Mouse (Mus musculus) CD4-positive, CD25-positive, alpha-beta regulatory T cell, adult 2 months (primary cell): ENCODE data around the gene Gm33543.
A peak's percentile ranks its signal among the peaks of the same experiment; 100 is the strongest.

Experiments used
- DNase-seq: peaks from one replicate; pipeline ENCODE4 v3.0.0-alpha.2; 2012; ENCODE audit warnings: low read depth, low spot score

The Gm33543 gene

GRCm38 (mm10) chr10:95842789-95843637 is at the start of gene Gm33543:
Gene Gm33543 (minus strand): TSS chr10:95842930.
- peak; percentile 70 for DNase-seq

DNA sequence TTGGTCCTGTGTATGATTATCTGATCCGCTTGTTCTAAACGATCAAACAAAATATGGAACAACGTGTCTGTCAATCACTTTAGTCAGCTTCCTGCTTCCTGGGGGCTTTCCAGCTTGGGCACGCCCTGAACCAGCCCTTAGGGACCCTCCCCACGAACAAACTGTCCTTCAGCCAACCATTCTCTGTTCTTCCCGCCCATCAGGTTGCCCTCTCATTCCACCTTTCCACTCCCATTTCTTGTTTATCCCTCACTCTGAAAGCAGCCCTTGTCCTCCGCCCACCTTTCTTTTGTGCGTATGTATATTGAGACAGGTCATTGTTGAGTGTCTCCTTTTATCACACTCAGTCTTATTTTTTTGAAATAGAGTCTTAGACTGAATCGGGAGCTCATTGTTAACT is 49.4 kb upstream of the Gm33543 start:
- DNase-seq, result peak; percentile 33

DNA sequence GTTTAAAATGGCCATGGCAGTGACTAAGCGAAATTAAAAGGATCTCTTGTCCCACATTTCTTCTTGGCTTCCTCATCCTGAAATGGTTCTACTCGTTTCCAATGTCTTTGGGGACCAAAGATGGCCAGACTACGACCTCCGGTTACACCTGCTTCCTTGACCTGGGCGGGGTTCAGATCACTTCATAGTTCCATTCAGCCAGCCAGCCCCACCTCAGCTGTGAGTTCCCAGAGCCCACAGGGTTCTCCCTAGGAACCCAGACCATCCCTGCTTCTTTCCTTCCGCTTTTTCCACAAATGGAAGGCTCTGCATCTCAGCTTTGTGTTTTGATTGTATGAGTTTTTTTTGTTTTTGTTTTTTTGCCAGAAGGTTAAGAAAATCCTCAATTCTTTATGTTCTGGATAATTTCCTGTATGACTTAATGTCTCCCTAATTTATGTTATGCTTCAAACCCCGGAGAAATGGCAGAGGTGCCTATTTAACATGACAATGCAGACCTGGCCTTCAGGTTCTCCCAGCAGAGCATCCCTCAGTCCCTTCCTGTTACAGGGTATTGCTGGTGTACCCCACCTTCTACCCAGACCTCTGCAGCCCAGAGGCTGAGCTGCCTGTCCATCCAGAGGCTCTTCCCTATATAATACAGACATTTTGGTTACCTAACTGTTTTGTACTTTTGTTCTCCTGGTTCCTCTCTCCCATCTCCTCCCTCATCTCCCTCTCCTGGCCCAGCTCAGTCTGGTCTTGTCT is 48.7 kb upstream of the Gm33543 start:
- DNase-seq, result no peak

DNA sequence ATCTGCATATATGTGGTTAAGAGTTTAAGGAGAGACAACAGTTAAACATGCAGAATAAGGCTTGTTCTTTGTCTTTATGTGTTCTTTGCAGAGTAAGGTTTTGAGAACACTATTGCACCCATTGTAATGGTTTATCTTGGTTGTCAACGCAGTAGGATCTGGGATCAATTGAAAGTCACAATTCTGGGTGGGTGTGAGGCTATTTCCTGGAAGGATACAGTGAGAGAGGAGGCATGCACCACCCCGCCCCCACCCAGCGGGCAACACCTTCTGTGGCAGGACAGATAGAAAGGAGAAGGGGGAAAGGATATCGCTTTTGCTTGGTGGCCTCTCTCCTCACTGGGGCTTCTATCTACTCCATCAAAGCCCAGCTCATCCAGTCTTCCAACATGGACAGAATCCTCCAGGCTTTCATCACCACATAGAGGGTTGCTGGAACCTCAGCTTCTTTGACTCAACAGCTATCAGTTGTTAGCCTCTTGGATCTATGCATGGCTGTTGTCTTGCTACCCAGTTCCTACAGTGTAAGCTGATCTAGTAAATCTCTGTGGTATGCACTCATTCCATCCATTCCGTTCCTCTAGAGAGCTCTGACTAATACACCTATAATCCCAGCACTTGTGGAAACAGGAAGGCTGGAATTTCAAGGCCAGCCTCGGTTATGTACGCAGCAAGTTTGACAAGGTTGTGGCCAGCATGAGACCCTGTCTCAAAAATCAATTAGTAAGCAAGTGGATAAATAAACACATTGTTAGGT is 41.2 kb upstream of the Gm33543 start:
- no peak for DNase-seq

GRCm38 (mm10) chr10:95882036-95882435 is 39.3 kb upstream of the Gm33543 start:
- DNase-seq, result no peak

GRCm38 (mm10) chr10:95879983-95880934 is 37.5 kb upstream of the Gm33543 start:
- peak; percentile 72 for DNase-seq

GRCm38 (mm10) chr10:95870782-95871181 is 28.1 kb upstream of the Gm33543 start:
- no peak for DNase-seq

DNA sequence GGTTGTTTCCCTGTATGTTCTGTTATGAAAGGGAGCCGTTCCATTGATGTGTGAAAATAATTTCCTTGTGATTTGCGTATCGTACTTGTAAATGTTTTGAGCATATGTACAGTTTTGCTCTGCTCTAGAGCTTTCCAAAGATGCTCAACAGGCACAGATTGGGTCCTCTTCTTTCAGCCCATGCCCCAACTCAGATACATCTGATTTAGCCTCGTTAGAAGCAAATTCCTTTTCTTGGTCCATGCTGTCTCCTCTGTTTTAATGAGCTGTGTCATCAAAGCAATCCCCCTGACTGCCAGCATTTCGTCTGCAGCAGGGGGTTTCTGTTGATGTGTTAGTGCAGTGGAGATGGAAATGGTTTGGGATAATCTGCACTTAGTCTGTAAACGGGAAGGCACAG is 25.6 kb upstream of the Gm33543 start:
- DNase-seq, result no peak

GRCm38 (mm10) chr10:95867596-95867995 is 24.9 kb upstream of the Gm33543 start:
- no peak for DNase-seq

GRCm38 (mm10) chr10:95864349-95865124 is 21.8 kb upstream of the Gm33543 start:
- no peak for DNase-seq

- DNase-seq, result no peak
Observed at GRCm38 (mm10) chr10:95862664-95863063, 19.9 kb upstream of the Gm33543 start.

GRCm38 (mm10) chr10:95858164-95858563 is 15.4 kb upstream of the Gm33543 start:
- DNase-seq, result peak; percentile 81

DNA sequence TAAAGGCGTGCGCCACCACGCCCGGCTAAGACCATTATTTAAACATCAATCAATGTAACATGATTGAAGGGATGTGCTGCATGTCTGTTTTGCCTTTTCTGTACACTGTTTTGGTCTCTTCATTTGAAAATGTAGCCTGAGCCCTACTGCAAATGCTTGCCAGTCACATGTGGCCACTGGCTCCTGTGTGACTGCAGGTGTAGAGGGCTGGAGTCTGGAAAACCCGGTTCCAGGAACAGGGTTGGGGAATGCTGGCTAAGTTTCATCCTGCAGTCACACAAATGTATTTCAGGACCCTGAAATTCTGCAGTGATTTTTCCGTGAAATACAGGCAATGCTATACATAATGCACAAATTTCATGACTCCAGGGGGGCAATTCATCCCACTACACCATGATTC is 12.7 kb upstream of the Gm33543 start:
- no peak for DNase-seq

GRCm38 (mm10) chr10:95850504-95850903 is 7.8 kb upstream of the Gm33543 start:
- no peak for DNase-seq

DNA sequence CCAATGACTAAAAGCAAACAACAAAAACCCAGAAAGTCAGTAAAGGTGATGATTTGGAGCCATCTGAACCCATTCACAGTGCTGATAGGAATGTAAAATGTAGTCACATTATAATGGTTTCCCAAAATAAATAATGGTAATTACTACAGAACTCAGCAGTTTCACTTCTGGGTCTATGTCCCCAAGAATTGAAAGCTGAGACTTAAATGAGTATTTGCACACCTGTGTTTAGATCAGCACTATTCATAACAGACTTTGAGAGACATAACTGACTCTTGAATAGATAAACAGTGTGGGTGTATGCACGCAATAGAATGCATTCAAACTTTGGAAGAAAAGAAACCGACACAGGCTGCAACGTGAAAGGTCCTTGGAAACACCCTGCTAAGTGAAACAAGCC is 4.0 kb upstream of the Gm33543 start:
- no peak for DNase-seq

- DNase-seq, result no peak
Observed at GRCm38 (mm10) chr10:95846281-95846680, 3.6 kb upstream of the Gm33543 start.

- DNase-seq, result no peak
Observed at GRCm38 (mm10) chr10:95843878-95844277, 1.1 kb upstream of the Gm33543 start.

GRCm38 (mm10) chr10:95841241-95841640 is 1.5 kb downstream of the Gm33543 start:
- DNase-seq, result no peak

DNA sequence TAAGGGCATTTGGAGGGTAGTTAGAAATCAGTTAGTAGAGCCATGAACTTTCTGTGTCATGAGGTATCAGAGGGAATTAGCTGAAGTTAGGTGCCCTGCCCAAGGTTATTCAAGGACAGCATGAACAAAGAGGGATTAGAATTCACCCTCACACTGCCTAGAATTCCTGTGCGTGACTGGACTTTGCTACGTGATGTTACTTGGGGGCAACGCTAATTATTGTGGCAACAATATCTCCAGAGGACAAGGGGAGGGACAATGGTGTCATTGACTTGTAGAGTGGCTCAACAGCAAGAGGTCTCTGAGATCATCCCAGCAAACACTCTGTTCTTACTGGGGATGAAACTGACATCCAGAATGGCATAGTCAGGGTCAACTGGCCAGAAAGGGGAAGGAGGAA is 2.9 kb downstream of the Gm33543 start:
- DNase-seq, result no peak

DNA sequence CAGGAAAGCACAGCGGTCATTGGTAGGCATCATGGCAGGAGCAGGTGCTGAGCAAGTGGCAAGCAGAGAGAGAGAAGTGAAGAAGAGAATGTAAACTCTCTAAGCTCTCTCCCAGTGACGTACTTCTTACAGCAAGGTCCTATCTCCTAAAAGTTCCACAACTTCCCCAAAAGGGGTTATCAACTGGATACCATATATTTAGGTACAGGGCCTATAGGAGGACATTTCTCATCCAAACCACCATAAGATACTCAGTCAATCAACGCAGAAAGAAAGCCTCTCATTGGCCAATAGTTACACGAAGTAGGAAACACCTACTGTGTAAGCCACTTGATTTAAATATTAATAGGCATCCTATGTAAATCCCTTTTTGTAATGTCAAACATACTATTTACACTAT is 3.7 kb downstream of the Gm33543 start:
- DNase-seq, result no peak
